Mouse (Mus musculus): ENCODE measurements around the gene Tfap4. TPM values are rescaled to one million over a fixed set of nuclear protein-coding genes. Genes with fewer than 3 reads are reported as not detected.

Tfap4 gene
- total RNA-seq, 4 experiments from 2014 or later, result 3.2 to 5.5 (median 3.7) TPM

GRCm38 (mm10) chr16:4521735-4522530 is 37.7 kb downstream of the Tfap4 start:
- DNase-seq (ENCODE audit: low spot score in 2 of 2), result peak; percentile 65 to 73

- no peak for DNase-seq (ENCODE audit: low spot score in 2 of 2)
These were observed 38.5 kb downstream of the Tfap4 start for GRCm38 (mm10) chr16:4521074-4521667.

DNA sequence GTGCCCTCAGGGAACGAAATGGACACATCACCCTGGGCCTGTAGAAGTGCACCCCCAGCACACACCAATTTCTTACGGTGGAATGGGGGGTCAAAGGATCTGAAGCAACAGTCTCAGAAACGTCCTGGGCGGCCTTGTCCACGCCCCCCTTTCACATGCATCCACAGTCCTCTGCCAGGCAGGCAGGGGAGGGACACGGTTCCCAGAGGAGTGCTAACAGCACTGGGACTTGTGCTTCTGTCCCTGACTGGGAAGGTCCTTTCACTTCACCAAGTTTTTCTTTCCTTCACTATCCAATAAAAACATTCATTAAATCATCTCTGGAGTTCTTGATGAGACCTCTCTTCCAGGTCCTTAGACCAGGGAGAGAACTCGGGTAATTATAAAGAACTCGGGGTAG is 39.0 kb downstream of the Tfap4 start:
- DNase-seq (ENCODE audit: low spot score in 2 of 2), result no peak

DNA sequence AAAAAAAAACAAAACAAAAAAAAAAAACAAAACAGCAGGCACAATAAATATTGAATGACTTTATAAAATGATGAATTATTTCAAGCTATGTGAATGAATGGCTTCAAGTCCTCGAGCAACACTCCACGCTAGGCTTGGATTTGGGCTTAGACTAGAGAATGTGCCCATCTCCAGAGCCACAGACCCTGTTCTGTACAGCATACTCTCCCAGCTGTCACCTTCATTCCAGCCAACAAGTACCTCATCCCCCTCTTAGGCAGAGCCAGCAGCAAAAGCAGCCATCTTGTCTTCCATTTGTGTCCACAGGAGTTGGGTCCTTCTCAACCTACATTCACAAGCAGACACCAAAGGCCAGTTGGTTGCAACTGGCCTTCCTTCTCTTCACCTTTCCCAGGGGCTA is 39.8 kb downstream of the Tfap4 start:
- DNase-seq (ENCODE audit: low spot score in 2 of 2), result no peak

GRCm38 (mm10) chr16:4519157-4519556 is 40.5 kb downstream of the Tfap4 start:
- DNase-seq (ENCODE audit: low spot score in 2 of 2), result no peak

DNA sequence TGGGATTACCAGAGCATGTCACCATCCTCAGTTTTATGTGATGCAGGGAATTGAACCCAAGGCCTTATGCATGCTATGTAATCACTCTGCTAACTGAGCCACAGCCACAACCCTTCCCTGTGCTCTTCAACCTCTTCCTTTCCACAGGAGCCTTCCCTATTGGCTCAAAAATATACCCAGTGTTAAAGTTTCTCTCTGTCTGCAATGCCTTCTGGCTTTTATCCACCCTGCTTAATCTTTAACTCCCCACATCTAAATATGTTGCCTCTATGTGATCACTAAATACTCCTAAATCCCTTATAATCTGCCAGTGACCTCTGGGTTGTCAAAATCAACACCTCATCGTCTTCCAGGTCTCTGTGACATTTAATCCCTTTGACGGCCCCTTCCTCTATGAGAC is 41.7 kb downstream of the Tfap4 start:
- no peak for DNase-seq (ENCODE audit: low spot score in 2 of 2)

DNA sequence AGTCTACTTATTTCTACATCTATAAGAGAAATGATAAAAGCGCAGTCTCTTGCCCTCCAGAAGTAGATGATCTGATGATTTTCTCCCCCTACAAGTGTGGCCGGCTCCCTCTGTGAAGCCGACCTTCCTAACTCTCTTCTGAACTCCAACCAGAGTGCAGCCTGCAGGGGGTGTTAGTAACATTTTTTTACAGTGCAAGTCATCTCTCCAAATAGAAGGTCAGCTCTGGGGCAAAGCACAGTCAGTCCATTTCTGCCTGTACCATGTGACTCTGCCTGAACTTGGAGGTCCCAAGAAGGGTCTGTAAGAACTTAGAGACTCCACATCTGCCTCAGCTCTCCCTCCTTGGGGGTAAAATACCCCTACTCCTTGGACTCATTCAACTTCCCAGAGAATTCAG is 45.3 kb downstream of the Tfap4 start:
- DNase-seq (ENCODE audit: low spot score in 2 of 2), result no peak

DNA sequence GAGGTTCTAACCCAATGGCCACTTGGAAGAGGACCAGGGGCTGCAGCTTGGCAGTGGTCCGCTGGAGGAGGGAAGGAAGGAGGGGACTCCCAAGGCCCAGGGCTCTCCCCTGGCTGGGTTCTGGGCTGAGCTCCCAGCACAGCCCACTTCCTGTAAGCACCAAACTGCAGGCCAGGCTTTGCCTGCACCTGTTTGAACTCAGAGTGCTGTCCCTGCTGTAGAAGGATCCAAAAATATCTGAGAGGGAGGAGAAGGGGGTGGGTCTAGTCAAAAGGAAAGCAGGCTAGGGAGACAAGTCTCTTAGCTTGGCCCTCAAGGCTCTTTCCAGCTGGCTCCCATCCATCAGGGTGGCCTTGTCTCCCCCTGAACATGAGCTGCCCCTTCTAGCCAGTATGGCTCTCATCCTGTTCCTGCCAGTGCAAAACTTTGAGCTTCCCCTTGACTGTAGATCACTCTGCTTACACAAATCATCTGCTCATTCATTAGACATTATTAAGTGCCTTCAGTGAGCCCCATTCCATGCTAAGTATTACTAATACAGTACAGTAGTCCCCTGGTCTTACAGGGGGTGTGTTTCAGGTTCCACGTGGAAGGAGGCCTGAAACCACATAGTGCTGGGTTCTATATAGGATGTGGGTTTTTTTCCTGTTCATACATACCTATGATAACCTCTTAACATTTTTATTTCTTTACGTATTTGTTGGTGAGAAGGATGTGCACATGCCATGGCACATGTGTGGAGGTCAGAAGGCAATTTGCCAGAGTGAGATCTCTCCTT is 46.8 kb downstream of the Tfap4 start:
- DNase-seq (ENCODE audit: low spot score in 2 of 2), result peak; percentile 82 to 86

DNA sequence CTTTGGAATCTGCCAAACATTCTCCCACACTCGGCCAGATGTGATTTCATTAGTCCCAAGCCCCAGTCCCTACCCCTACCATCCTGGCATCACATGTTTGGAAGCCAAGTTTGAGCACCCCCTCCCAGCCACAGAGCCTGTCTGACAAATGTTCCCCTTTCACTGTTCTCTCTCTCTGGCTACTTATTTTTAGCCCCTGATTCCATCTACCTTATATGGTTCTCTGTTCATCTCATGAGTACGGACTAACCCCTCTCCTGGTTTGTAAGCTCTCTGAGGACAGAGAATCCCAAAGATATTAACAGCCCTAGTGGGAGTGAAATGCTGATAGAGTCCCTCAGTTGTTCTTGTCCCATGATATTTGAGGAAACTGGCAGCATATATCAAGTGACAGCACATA is 48.3 kb downstream of the Tfap4 start:
- DNase-seq (ENCODE audit: low spot score in 2 of 2), result no peak

DNA sequence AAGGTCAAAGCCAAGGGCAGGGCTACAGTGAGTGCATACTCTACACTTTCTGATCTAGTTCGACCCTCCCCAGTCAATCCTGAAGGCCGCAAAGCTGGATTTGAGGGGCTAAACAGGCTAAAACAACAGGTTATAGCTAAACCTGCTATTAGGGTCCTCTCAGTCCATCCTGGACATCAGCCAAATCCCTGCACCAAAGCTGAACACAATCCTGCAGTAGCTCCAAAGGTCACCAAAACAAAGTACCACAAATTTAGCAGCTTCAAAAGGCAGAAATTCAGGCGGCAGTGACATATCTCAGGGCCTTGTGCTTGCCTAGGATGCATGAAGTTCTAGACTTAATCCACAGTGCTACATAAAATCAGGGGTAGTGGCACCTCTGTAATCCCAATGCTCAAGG is 53.5 kb downstream of the Tfap4 start:
- no peak for DNase-seq (ENCODE audit: low spot score in 2 of 2)

DNA sequence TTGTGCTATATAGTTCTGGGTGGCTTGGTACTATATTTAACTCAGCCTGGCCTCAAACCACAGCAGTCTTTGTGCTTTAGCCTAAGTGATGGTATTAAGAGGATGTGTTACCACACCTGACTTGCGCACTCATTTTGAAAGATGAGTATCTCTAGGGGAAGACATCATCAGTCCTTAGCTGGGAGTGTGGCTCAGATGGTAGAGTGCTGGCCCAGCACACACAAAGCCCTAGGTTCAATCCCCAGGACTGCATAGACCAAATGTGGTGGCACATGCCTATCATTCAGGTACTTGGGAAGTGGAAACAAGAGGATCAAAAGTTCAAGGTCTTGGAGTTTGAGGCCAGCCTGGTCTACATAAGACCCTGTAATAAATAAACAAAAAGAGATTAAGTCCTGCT is 56.2 kb downstream of the Tfap4 start:
- DNase-seq (ENCODE audit: low spot score in 2 of 2), result no peak

- DNase-seq (ENCODE audit: low spot score in 2 of 2), result no peak
These were observed 57.1 kb downstream of the Tfap4 start for GRCm38 (mm10) chr16:4502568-4502967.

DNA sequence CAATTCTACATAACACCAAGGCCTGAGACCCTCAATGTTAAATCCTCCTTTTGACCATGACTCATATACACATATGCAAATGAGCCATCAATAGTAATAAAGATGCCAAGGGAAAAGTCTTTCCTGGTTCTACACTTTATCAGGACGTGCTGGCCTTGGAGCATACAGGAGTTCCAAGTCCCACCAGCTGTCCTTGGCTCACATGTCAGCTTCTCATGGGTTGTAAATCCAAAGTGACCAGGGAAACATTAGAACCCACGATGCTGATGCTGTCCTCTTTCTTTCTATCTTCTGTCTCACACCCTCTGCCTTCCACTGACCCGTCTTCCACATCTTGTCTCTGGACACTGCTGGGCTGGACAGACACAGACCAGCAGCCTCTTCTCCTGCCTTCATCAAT is 58.0 kb downstream of the Tfap4 start:
- no peak for DNase-seq (ENCODE audit: low spot score in 2 of 2)

DNA sequence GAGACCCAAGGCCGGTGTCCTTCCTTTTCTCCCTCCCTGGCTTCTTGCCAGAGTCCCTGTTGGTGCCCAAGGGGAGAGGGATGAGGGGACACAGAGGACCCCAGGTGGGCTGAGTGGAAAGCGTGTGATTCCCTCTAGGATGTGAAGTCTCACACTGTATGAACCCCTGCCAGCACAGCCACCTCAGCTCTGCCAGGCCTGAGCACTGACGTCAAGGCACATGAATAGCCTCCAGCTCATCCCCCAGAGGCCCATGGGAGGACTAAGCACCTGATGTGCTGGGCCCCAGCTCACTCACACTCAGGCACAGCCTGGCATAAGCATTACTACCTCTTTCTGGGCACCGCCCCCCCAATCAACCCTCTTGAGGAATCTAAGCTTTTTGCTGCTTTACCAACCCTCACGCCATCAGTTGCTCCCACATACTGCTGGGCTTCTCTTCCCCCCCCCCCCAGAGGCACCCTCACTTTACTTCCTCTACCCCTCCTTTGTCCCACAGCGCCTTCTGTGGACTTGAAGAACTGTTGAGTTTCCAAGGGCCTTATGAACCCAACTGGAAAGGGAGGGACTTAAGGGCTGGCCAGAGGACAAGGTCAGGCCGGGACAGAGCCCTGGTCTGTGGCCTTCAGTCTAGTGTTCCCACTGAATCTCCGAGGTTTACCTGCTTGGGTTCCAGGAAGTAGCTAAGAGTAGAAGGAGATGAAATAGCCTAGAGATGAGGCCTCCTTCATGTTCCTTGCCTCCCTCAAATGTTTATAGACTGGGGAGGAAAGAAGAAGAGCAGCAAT is 58.9 kb downstream of the Tfap4 start:
- peak; percentile 82 to 85 for DNase-seq (ENCODE audit: low spot score in 2 of 2)

- DNase-seq (ENCODE audit: low spot score in 2 of 2), result no peak
These were observed 61.7 kb downstream of the Tfap4 start for GRCm38 (mm10) chr16:4497762-4498607.

GRCm38 (mm10) chr16:4496470-4496869 is 63.2 kb downstream of the Tfap4 start:
- no peak for DNase-seq (ENCODE audit: low spot score in 2 of 2)

GRCm38 (mm10) chr16:4495861-4496260 is 63.8 kb downstream of the Tfap4 start:
- no peak for DNase-seq (ENCODE audit: low spot score in 2 of 2)
